Mouse (Mus musculus) embryonic facial prominence, embryonic 11.5 days (tissue): Measurements from ENCODE around the gene Ubxn1. TPM values are rescaled to one million over a fixed set of nuclear protein-coding genes. Genes with fewer than 3 reads are reported as not detected.

Source experiments
- ATAC-seq: fragments of 200-750 bp; cut with Nextera tagmentation; replicated peaks from 2 replicates; pipeline ENCODE4 v1.8.0; 2017; ENCODE audit warnings: low read depth; ENCODE audit not compliant: insufficient number of reproducible peaks, low FRiP score, low TSS enrichment
- DNase-seq: peaks from one replicate; pipeline ENCODE4 v3.0.0-alpha.2; 2015; ENCODE audit warnings: low spot score
- H3K27ac ChIP-seq: fragments of 300-500 bp; sonication (generic); replicated peaks from 2 replicates; pipeline ENCODE4 v1.5.1; 2014; ENCODE audit warnings: mild to moderate bottlenecking, low read depth, low read length, control low read depth
- H3K27me3 ChIP-seq: fragments of 300-500 bp; sonication (generic); 2 replicates; pipeline ENCODE4 v1.6.1; 2014; ENCODE audit warnings: mild to moderate bottlenecking, low read length, moderate library complexity, mixed read lengths; ENCODE audit not compliant: control insufficient read depth, insufficient read depth
- H3K36me3 ChIP-seq: fragments of 300-500 bp; sonication (generic); replicated peaks from 2 replicates; pipeline ENCODE4 v1.6.1; 2014; ENCODE audit warnings: low read depth, mild to moderate bottlenecking, low read length, moderate library complexity, mixed read lengths; ENCODE audit not compliant: control insufficient read depth, insufficient read depth
- H3K4me1 ChIP-seq: fragments of 300-500 bp; sonication (generic); 2 replicates; pipeline ENCODE4 v1.6.1; 2014; ENCODE audit warnings: low read length, mixed read lengths; ENCODE audit not compliant: control insufficient read depth, insufficient read depth
- H3K4me2 ChIP-seq: fragments of 300-500 bp; sonication (generic); 2 replicates; pipeline ENCODE4 v1.6.1; 2014; ENCODE audit warnings: low read depth, mild to moderate bottlenecking, control low read depth, low read length, moderate library complexity
- H3K4me3 ChIP-seq: fragments of 300-500 bp; sonication (generic); 2 replicates; pipeline ENCODE4 v1.5.1; 2014; ENCODE audit warnings: low read depth, low read length, control low read depth
- H3K9ac ChIP-seq: fragments of 300-500 bp; sonication (generic); replicated peaks from 2 replicates; pipeline ENCODE4 v1.6.1; 2014; ENCODE audit warnings: mild to moderate bottlenecking, control low read depth, low read length
- H3K9me3 ChIP-seq: fragments of 300-500 bp; sonication (generic); replicated peaks from 2 replicates; pipeline ENCODE4 v1.6.1; 2016; ENCODE audit warnings: mild to moderate bottlenecking, low read length, inconsistent platforms, mixed read lengths; ENCODE audit not compliant: control insufficient read depth
- WGBS: fragments of 180-500 bp; shearing (Covaris S2); extraction: QIAGEN DNeasy Blood & Tissue Kit; methylation state at CpG from one replicate; pipeline ENCODE4 v1.1.7; 2014; 5-methylcytosine and 5-hydroxymethylcytosine counted together
- polyA plus RNA-seq: library from polyadenylated mRNA; unstranded; fragments of >200 nt; fragmentation: Nextera tagmentation; extraction: Ambion mirVana; gene quantifications from 2 replicates; pipeline ENCODE4 v1.2.1, GENCODE M21; 2014

The Ubxn1 gene
- polyA plus RNA-seq, 1 experiment from 2014 or later: 189 TPM

DNA sequence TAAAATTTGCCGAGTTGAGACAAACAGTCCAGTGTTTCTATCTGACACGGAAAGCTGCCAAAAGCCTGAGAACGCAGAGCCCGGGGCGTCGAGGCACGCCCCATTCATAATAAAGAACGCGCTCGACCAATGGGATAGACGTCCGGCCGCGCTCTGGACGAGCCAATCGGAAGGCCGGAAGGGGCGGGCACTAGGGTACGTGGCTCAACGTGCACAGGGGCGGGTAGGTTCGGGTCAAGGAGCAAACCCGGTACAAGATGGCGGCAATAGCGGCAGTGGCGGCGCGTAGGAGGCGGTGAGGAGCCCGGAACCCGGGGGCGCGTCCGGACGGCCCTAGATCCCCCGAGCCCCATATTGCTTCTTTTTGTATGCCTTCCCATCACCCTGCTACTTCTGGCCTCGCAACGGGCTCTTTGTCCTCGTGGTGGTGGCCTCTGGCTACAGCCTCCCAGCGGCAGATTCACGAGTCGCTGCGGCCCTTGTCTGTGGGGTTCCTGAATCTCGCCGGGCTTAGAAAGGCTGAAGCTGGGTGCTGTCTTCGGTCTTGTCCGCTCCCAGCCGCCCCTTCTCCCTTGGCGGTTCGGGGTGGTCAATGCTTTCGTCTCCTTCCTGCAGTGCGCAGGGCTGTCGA, 26.7 kb downstream of the Ubxn1 start, which contains the start of gene Ganab:
Ganab (plus strand) TSS at position 207 of the 631 bp plus-strand sequence.
- Histone ChIP-seq H3K9ac (peak within 1 kb of the TSS; percentile 81), H3K9me3 (no peaks in the 10 kb centered on the region), H3K4me2 (peak within 1 kb of the TSS; percentile 72), H3K27ac (peak within 1 kb of the TSS; percentile 78), H3K36me3 (peaks cover 3% of the 10 kb centered on the region), H3K4me3 (peak within 1 kb of the TSS; percentile 80), H3K27me3 (no peaks in the 10 kb centered on the region), H3K4me1 (no peaks in the 10 kb centered on the region)
- ATAC-seq: peak; percentile 98
- peak; percentile 99 for DNase-seq
- WGBS: under 1% methylated on average over 53 of the region's 53 CpGs

DNA sequence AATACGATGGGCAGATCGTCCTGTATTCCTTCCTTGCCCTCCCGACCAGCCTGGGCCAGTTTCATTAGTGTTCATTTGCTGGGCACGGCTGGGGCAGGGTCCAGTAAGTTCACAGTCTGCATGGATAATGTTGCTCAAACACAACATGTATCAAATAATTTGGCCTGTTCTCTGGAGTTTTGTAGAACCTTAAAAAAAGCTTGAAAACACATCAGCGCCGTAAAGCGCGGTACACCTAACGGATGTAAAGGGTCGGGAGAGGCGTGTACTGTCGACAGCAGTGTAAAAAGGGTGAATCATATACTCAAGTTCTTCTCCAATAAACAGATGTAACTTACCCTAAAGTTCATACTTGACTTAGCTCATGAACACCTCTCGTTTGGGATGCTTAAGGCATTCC, 27.3 kb downstream of the Ubxn1 start:
- ATAC-seq: 0 out of 2 replicates have a peak, but pooled peaks have one; percentile 1
- H3K36me3 ChIP-seq: peaks cover 3% of the 10 kb centered on the region
- 12% methylated on average over 13 of the region's 13 CpGs for WGBS

DNA sequence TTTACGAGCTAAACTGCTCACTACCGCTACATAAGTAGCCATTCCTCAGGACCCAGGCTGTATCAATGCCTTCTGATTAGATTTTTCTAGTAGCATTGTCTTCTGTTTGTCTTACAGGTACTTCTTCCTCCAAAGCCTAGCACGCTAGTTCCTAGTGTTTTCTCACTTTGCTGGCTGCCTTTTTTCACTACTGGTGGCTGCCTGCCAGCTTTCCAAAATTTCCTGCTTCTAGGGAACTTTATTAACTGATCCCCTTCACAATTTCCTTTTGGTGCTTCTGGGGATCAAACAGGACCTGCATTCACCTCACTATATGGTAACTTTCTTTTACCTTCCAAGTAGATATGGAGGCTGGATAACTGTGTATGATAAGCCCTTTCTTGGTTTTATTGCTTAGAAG, 27.8 kb downstream of the Ubxn1 start:
- no peaks in the 10 kb centered on the region for H3K9me3 ChIP-seq
- no peak for ATAC-seq
- peaks cover 3% of the 10 kb centered on the region for H3K36me3 ChIP-seq
- DNase-seq: no peak
- H3K4me2 ChIP-seq: peak overlapping the region; percentile 72
- peak overlapping the region; percentile 80 for H3K4me3 ChIP-seq
- no peaks in the 10 kb centered on the region for H3K4me1 ChIP-seq
- H3K27ac ChIP-seq: no peak overlapping the region
- H3K27me3 ChIP-seq: no peaks in the 10 kb centered on the region
- 68% methylated on average over 3 of the region's 3 CpGs for WGBS
- peak overlapping the region; percentile 81 for H3K9ac ChIP-seq

More for the DNA sequence above, 27.3 kb downstream of the Ubxn1 start:
- no peaks in the 10 kb centered on the region for H3K9me3 ChIP-seq
- no peaks in the 10 kb centered on the region for H3K27me3 ChIP-seq
- H3K4me3 ChIP-seq: peak overlapping the region; percentile 80
- no peak for DNase-seq
- H3K9ac ChIP-seq: peak overlapping the region; percentile 81
- no peaks in the 10 kb centered on the region for H3K4me1 ChIP-seq
- peak overlapping the region; percentile 72 for H3K4me2 ChIP-seq
- peak overlapping the region; percentile 78; the same call in 1 of the 2 replicates for H3K27ac ChIP-seq

- Histone ChIP-seq H3K36me3 (peaks cover 12% of the 10 kb centered on the region), H3K4me2 (no peak overlapping the region)
- no peak for ATAC-seq
Measured at GRCm38 (mm10) chr19:8903412-8903811, 32.1 kb downstream of the Ubxn1 start.

DNA sequence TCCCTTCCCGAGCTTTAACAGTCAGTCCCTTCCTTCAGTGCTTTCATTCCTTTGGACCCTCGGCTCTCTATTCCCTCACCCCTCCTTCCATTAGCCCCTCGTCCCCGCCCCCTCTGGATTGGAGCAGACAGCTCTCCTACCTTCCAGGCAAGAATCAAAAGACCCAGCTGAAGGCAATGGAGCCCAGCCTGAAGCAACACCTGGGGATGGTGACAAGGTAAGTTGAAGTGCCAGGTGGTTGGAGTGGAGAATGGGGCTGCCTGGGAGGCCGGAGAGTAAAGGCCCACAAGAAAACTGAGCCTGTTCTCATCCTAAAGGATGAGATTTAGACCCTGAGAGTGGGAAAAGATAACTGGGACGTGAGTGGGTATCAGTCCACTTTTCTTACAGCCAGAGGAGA, 37.2 kb downstream of the Ubxn1 start:
- no peak for ATAC-seq
- no peaks in the 10 kb centered on the region for H3K4me1 ChIP-seq
- H3K27ac ChIP-seq: no peak overlapping the region
- WGBS: 89% methylated on average over 6 of the region's 6 CpGs
- DNase-seq: no peak
- H3K9me3 ChIP-seq: no peaks in the 10 kb centered on the region
- no peaks in the 10 kb centered on the region for H3K27me3 ChIP-seq
- no peak overlapping the region for H3K9ac ChIP-seq
- no peak overlapping the region for H3K4me2 ChIP-seq
- no peak overlapping the region for H3K4me3 ChIP-seq
- peaks cover 33% of the 10 kb centered on the region for H3K36me3 ChIP-seq

More at GRCm38 (mm10) chr19:8903412-8903811, 32.1 kb downstream of the Ubxn1 start:
- no peaks in the 10 kb centered on the region for H3K27me3 ChIP-seq
- no peak overlapping the region for H3K27ac ChIP-seq
- H3K9ac ChIP-seq: no peak overlapping the region
- H3K4me1 ChIP-seq: no peaks in the 10 kb centered on the region
- H3K4me3 ChIP-seq: no peak overlapping the region
- 92% methylated on average over 5 of the region's 5 CpGs for WGBS
- H3K9me3 ChIP-seq: no peaks in the 10 kb centered on the region
- no peak for DNase-seq

DNA sequence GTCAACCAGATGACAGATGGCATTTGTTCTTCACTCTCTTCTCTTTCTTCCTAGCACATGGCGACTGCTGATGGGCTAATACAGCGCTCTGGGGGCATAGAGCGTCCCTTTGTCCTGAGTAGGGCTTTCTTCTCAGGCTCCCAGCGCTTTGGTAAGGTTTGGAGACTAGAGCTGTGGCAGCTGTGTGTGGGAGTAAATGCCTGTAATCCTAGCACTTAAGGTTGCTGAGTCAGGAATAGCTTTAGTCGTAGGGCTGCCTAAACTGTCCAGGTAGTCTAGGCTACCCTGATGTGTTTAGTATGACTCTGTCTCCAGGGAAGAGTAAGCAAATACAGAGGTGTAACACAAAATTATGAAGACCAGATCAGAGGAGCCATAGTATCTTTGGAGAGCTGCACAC, 40.5 kb downstream of the Ubxn1 start:
- Histone ChIP-seq H3K27me3 (no peaks in the 10 kb centered on the region), H3K4me1 (no peaks in the 10 kb centered on the region), H3K4me3 (no peak overlapping the region), H3K9ac (no peak overlapping the region), H3K9me3 (no peaks in the 10 kb centered on the region), H3K4me2 (no peak overlapping the region), H3K36me3 (peaks cover 49% of the 10 kb centered on the region), H3K27ac (no peak overlapping the region)
- WGBS: 90% methylated on average over 5 of the region's 5 CpGs
- DNase-seq (no peak), ATAC-seq (no peak)

- Histone ChIP-seq H3K4me1 (no peaks in the 10 kb centered on the region), H3K27ac (no peak overlapping the region), H3K36me3 (peaks cover 32% of the 10 kb centered on the region), H3K27me3 (no peaks in the 10 kb centered on the region), H3K4me3 (no peak overlapping the region), H3K9ac (no peak overlapping the region), H3K4me2 (no peak overlapping the region), H3K9me3 (no peaks in the 10 kb centered on the region)
- WGBS: 96% methylated on average over 3 of the region's 3 CpGs
- ATAC-seq: no peak
- no peak for DNase-seq
Measured at GRCm38 (mm10) chr19:8914212-8914611, 42.9 kb downstream of the Ubxn1 start.

DNA sequence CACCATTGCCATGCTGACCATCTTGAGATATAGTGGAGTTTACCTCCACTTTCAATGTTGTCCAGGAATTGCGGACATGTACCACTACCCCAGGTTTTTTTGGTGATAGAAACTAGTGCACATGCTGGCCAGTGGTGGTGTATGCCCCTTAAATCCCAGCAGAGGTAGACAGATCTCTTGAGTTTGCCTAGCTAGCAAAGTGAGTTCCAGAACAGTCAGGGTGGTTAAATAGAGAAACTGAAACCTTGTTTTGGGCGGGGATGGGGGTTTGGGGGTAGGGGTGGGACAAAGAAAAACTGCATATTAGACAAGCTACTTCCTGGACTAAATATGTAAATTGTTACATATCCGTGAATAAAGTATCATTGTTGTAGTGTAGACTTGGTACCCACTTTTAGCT, 47.7 kb downstream of the Ubxn1 start:
- H3K36me3 ChIP-seq: peaks cover 19% of the 10 kb centered on the region

More for the DNA sequence above, 47.7 kb downstream of the Ubxn1 start:
- DNase-seq: no peak
- Histone ChIP-seq H3K9me3 (no peaks in the 10 kb centered on the region), H3K4me2 (no peak overlapping the region), H3K4me1 (no peaks in the 10 kb centered on the region), H3K4me3 (no peak overlapping the region), H3K27ac (no peak overlapping the region), H3K9ac (no peak overlapping the region), H3K27me3 (no peaks in the 10 kb centered on the region)
- ATAC-seq: no peak
- WGBS: 90% methylated on average over 3 of the region's 3 CpGs
